Mouse (Mus musculus): Measurements from ENCODE around the gene Atrnl1. TPM values are rescaled to one million over a fixed set of nuclear protein-coding genes. Genes with fewer than 3 reads are reported as not detected.

Atrnl1 gene
- polyA plus RNA-seq, 1 experiment from 2014 or later, result 3.9 TPM

DNA sequence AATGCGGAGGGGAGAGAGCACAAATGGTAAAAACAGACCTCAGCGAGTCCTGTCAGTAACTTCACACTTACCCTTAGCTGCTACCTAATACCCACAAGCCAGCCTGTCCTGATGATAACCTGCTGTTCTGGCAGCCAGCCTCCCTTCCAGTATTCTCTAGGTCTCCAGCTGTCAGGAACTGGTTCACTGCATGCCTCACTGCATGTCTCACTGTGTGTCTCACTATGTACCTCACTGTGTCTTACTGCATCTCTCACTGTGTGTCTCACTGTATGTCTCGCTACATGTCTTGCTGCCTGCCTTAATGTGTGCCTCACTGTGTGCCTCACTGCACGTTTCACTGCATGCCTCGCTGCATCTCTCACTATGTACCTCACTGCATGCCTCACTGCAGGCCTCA, 175.9 kb downstream of the Atrnl1 start:
- H3K4me1 ChIP-seq (replicated peaks; ENCODE audit: control insufficient read depth, insufficient read depth), result no peaks in the 10 kb centered on the region
- H3K9me3 ChIP-seq (ENCODE audit: control insufficient read depth, low read length), result no peaks in the 10 kb centered on the region
- H3K4me3 ChIP-seq (ENCODE audit: low read depth, low read length), result no peak overlapping the region
- H3K36me3 ChIP-seq (ENCODE audit: control insufficient read depth, insufficient read depth, low read length), result no peaks in the 10 kb centered on the region
- H3K27me3 ChIP-seq (ENCODE audit: control insufficient read depth, insufficient read depth, low read length), result no peaks in the 10 kb centered on the region
- no peak overlapping the region for H3K4me2 ChIP-seq (replicated peaks; ENCODE audit: low read depth)
- no peak overlapping the region for H3K27ac ChIP-seq (replicated peaks)
- H3K9ac ChIP-seq (ENCODE audit: low read length), result no peak overlapping the region
- ATAC-seq (ENCODE audit: low FRiP score, low TSS enrichment) (no peak), DNase-seq (ENCODE audit: low spot score) (no peak)
- WGBS, result 75% methylated on average over 5 of the region's 5 CpGs
- TF ChIP-seq EP300 (optimal IDR thresholded peaks at IDR 0.05), result no peak
- no peak for TF ChIP-seq CTCF (IDR thresholded peaks at IDR 0.05; ENCODE audit: low read depth)

- Histone ChIP-seq H3K36me3 (ENCODE audit: control insufficient read depth, insufficient read depth, low read length) (no peaks in the 10 kb centered on the region), H3K4me1 (replicated peaks; ENCODE audit: control insufficient read depth, insufficient read depth) (no peaks in the 10 kb centered on the region), H3K9me3 (ENCODE audit: control insufficient read depth, low read length) (no peaks in the 10 kb centered on the region), H3K4me2 (replicated peaks; ENCODE audit: low read depth) (no peak overlapping the region), H3K9ac (ENCODE audit: low read length) (no peak overlapping the region), H3K4me3 (ENCODE audit: low read depth, low read length) (no peak overlapping the region), H3K27me3 (ENCODE audit: control insufficient read depth, insufficient read depth, low read length) (no peaks in the 10 kb centered on the region), H3K27ac (replicated peaks) (no peak overlapping the region)
- WGBS, result 56% methylated on average over 9 of the region's 9 CpGs
- DNase-seq (ENCODE audit: low spot score), result no peak
- TF ChIP-seq CTCF (IDR thresholded peaks at IDR 0.05; ENCODE audit: low read depth) (no peak), EP300 (optimal IDR thresholded peaks at IDR 0.05) (no peak)
- no peak for ATAC-seq (ENCODE audit: low FRiP score, low TSS enrichment)
Measured at GRCm38 (mm10) chr19:57802207-57802606, 191.4 kb downstream of the Atrnl1 start.

- TF ChIP-seq EP300 (optimal IDR thresholded peaks at IDR 0.05), result no peak
- Histone ChIP-seq H3K36me3 (ENCODE audit: control insufficient read depth, insufficient read depth, low read length) (no peaks in the 10 kb centered on the region), H3K9ac (ENCODE audit: low read length) (no peak overlapping the region), H3K4me2 (replicated peaks; ENCODE audit: low read depth) (no peak overlapping the region), H3K4me1 (replicated peaks; ENCODE audit: control insufficient read depth, insufficient read depth) (no peaks in the 10 kb centered on the region), H3K27me3 (ENCODE audit: control insufficient read depth, insufficient read depth, low read length) (no peaks in the 10 kb centered on the region), H3K4me3 (ENCODE audit: low read depth, low read length) (no peak overlapping the region), H3K27ac (replicated peaks) (no peak overlapping the region), H3K9me3 (ENCODE audit: control insufficient read depth, low read length) (no peaks in the 10 kb centered on the region)
- no peak for ATAC-seq (ENCODE audit: low FRiP score, low TSS enrichment)
- WGBS, result 61% methylated on average over 14 of the region's 14 CpGs
- DNase-seq (ENCODE audit: low spot score), result no peak
Measured at GRCm38 (mm10) chr19:57802771-57803482, 192.1 kb downstream of the Atrnl1 start.

- TF ChIP-seq EP300 (optimal IDR thresholded peaks at IDR 0.05) (no peak), CTCF (IDR thresholded peaks at IDR 0.05; ENCODE audit: low read depth) (no peak)
- Histone ChIP-seq H3K27me3 (ENCODE audit: control insufficient read depth, insufficient read depth, low read length) (no peaks in the 10 kb centered on the region), H3K4me1 (replicated peaks; ENCODE audit: control insufficient read depth, insufficient read depth) (no peaks in the 10 kb centered on the region), H3K27ac (replicated peaks) (no peak overlapping the region), H3K36me3 (ENCODE audit: control insufficient read depth, insufficient read depth, low read length) (no peaks in the 10 kb centered on the region), H3K4me3 (ENCODE audit: low read depth, low read length) (no peak overlapping the region), H3K4me2 (replicated peaks; ENCODE audit: low read depth) (no peak overlapping the region), H3K9ac (ENCODE audit: low read length) (no peak overlapping the region), H3K9me3 (ENCODE audit: control insufficient read depth, low read length) (no peaks in the 10 kb centered on the region)
- WGBS, result 49% methylated on average over 3 of the region's 3 CpGs
- ATAC-seq (ENCODE audit: low FRiP score, low TSS enrichment) (no peak), DNase-seq (ENCODE audit: low spot score) (no peak)
Measured at GRCm38 (mm10) chr19:57803483-57803820, 192.6 kb downstream of the Atrnl1 start.

GRCm38 (mm10) chr19:57808363-57808762, 197.5 kb downstream of the Atrnl1 start:
- no peak for ATAC-seq (ENCODE audit: low FRiP score, low TSS enrichment)
- H3K4me1 ChIP-seq (replicated peaks; ENCODE audit: control insufficient read depth, insufficient read depth), result no peaks in the 10 kb centered on the region
- 91% methylated on average over 2 of the region's 2 CpGs for WGBS
- H3K4me3 ChIP-seq (ENCODE audit: low read depth, low read length), result no peak overlapping the region
- no peak for DNase-seq (ENCODE audit: low spot score)
- H3K27ac ChIP-seq (replicated peaks), result no peak overlapping the region
- no peaks in the 10 kb centered on the region for H3K9me3 ChIP-seq (ENCODE audit: control insufficient read depth, low read length)
- H3K9ac ChIP-seq (ENCODE audit: low read length), result no peak overlapping the region
- H3K4me2 ChIP-seq (replicated peaks; ENCODE audit: low read depth), result no peak overlapping the region
- no peaks in the 10 kb centered on the region for H3K27me3 ChIP-seq (ENCODE audit: control insufficient read depth, insufficient read depth, low read length)
- no peak for TF ChIP-seq CTCF (IDR thresholded peaks at IDR 0.05; ENCODE audit: low read depth)
- H3K36me3 ChIP-seq (ENCODE audit: control insufficient read depth, insufficient read depth, low read length), result no peaks in the 10 kb centered on the region

DNA sequence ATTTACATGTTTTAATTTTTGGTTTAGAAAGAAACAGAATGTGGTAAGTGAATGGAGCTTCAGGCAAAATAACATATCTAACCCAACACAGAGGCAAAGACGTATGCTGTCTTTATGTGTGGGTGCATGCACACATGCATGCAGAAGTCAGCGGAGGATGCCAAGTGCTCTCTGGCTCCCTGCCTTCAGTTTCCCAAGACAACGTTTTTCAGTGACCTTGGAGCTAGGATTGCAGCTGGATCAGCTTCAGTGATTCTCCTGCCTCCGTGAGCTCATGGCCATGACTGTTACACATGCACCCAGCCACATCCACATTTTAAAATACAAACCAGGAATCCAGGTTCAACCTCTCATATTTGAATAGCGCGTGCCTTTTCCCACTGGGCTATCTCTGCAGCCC, 203.5 kb downstream of the Atrnl1 start:
- DNase-seq (ENCODE audit: low spot score) (no peak), ATAC-seq (ENCODE audit: low FRiP score, low TSS enrichment) (no peak)
- Histone ChIP-seq H3K9me3 (ENCODE audit: control insufficient read depth, low read length) (no peaks in the 10 kb centered on the region), H3K36me3 (ENCODE audit: control insufficient read depth, insufficient read depth, low read length) (no peaks in the 10 kb centered on the region), H3K9ac (ENCODE audit: low read length) (no peak overlapping the region), H3K27me3 (ENCODE audit: control insufficient read depth, insufficient read depth, low read length) (no peaks in the 10 kb centered on the region), H3K4me3 (ENCODE audit: low read depth, low read length) (no peak overlapping the region), H3K27ac (replicated peaks) (no peak overlapping the region), H3K4me2 (replicated peaks; ENCODE audit: low read depth) (no peak overlapping the region), H3K4me1 (replicated peaks; ENCODE audit: control insufficient read depth, insufficient read depth) (no peaks in the 10 kb centered on the region)
- WGBS, result 83% methylated on average over 6 of the region's 6 CpGs
- TF ChIP-seq CTCF (IDR thresholded peaks at IDR 0.05; ENCODE audit: low read depth) (no peak), EP300 (optimal IDR thresholded peaks at IDR 0.05) (no peak)

All from stomach, postnatal 0 days (tissue).